In genomic region chr2:118165691-118166090, GRCm38 (mm10) we compare ENCODE assay signal across 21 mouse cellular contexts. TPM values are rescaled to one million over a fixed set of nuclear protein-coding genes. Genes with fewer than 3 reads are reported as not detected.
DNase-seq lines count a peak whose midpoint lies in the region; ATAC-seq lines count a peak whose summit lies in the region.
"Had no signal": no experiment of that assay in that cellular context is flagged by ENCODE, and none has a peak within 500 bp of the region (broad histone marks: within the 10 kb centered on the region; RNA-seq: fewer than 3 reads in every experiment).

No protein-coding gene starts in this region.

- H3K36me3 ChIP-seq in kidney, embryonic 15.5 days: no peaks in the 10 kb centered on the region
- H3K36me3 ChIP-seq in kidney, embryonic 16.5 days (ENCODE audit: insufficient read depth, low read length): no peaks in the 10 kb centered on the region
- no peaks in the 10 kb centered on the region for H3K36me3 ChIP-seq in midbrain, embryonic 11.5 days (ENCODE audit: control insufficient read depth, insufficient read depth, low read length)
- no peaks in the 10 kb centered on the region for H3K36me3 ChIP-seq in midbrain, embryonic 14.5 days (ENCODE audit: control insufficient read depth, insufficient read depth, low read length)
- no peaks in the 10 kb centered on the region for H3K36me3 ChIP-seq in midbrain, embryonic 13.5 days
- H3K36me3 ChIP-seq in midbrain, embryonic 10.5 days: no peaks in the 10 kb centered on the region
- H3K36me3 ChIP-seq: G1E had no signal

- no peaks in the 10 kb centered on the region for H3K9me3 ChIP-seq in kidney, embryonic 15.5 days (replicated peaks)
- H3K9me3 ChIP-seq in kidney, embryonic 16.5 days (ENCODE audit: low read length): peaks cover 3% of the 10 kb centered on the region; the same call in 1 of the 2 replicates
- H3K9me3 ChIP-seq in midbrain, embryonic 11.5 days (ENCODE audit: control insufficient read depth, low read length): no peaks in the 10 kb centered on the region; the same call in 1 of the 2 replicates
- peaks cover 3% of the 10 kb centered on the region; the same call in 1 of the 2 replicates for H3K9me3 ChIP-seq in midbrain, embryonic 14.5 days (ENCODE audit: control insufficient read depth, low read length)
- H3K9me3 ChIP-seq in midbrain, embryonic 13.5 days: no peaks in the 10 kb centered on the region
- peaks cover 5% of the 10 kb centered on the region for H3K9me3 ChIP-seq in midbrain, embryonic 10.5 days (replicated peaks)

- 0 out of 2 replicates have a peak, but pooled peaks have one; percentile 60 for ATAC-seq in kidney, embryonic 15.5 days (replicated peaks; ENCODE audit: low FRiP score)
- 0 out of 2 replicates have a peak, but pooled peaks have one; percentile 46 for ATAC-seq in kidney, embryonic 16.5 days (ENCODE audit: low FRiP score, low TSS enrichment)
- no peak for ATAC-seq in midbrain, embryonic 11.5 days (ENCODE audit: low FRiP score)
- ATAC-seq in midbrain, embryonic 14.5 days (ENCODE audit: low FRiP score, low TSS enrichment): no peak
- ATAC-seq in midbrain, embryonic 13.5 days: peak; percentile 56; the same call in 1 of the 2 replicates
- ATAC-seq: activated CD4-positive, CD25-positive, alpha-beta regulatory T cell, adult 4 months; CD4-positive, CD25-positive, alpha-beta regulatory T cell, adult 4 months; Patski had no signal

- H3K27ac ChIP-seq in kidney, embryonic 15.5 days: no peak overlapping the region
- H3K27ac ChIP-seq in kidney, embryonic 16.5 days (ENCODE audit: low read length): no peak overlapping the region
- no peak overlapping the region for H3K27ac ChIP-seq in midbrain, embryonic 11.5 days (ENCODE audit: low read depth, low read length)
- no peak overlapping the region for H3K27ac ChIP-seq in midbrain, embryonic 14.5 days (replicated peaks; ENCODE audit: low read depth, low read length)
- no peak overlapping the region for H3K27ac ChIP-seq in midbrain, embryonic 13.5 days
- no peak overlapping the region for H3K27ac ChIP-seq in midbrain, embryonic 10.5 days (replicated peaks)

- no peaks in the 10 kb centered on the region for H3K27me3 ChIP-seq in kidney, embryonic 15.5 days
- H3K27me3 ChIP-seq in kidney, embryonic 16.5 days (ENCODE audit: insufficient read depth, low read length): no peaks in the 10 kb centered on the region
- H3K27me3 ChIP-seq in midbrain, embryonic 11.5 days (ENCODE audit: control insufficient read depth, insufficient read depth, low read length): no peaks in the 10 kb centered on the region
- H3K27me3 ChIP-seq in midbrain, embryonic 14.5 days (ENCODE audit: control insufficient read depth, insufficient read depth, low read length): no peaks in the 10 kb centered on the region
- H3K27me3 ChIP-seq in midbrain, embryonic 13.5 days: no peaks in the 10 kb centered on the region
- H3K27me3 ChIP-seq in midbrain, embryonic 10.5 days (ENCODE audit: low read depth, poor library complexity, severe bottlenecking): no peaks in the 10 kb centered on the region
- H3K27me3 ChIP-seq: Patski had no signal

- peaks cover 18% of the 10 kb centered on the region for H3K4me1 ChIP-seq in kidney, embryonic 15.5 days
- peaks cover 11% of the 10 kb centered on the region for H3K4me1 ChIP-seq in kidney, embryonic 16.5 days (ENCODE audit: insufficient read depth, low read length)
- H3K4me1 ChIP-seq in midbrain, embryonic 11.5 days (ENCODE audit: control insufficient read depth, insufficient read depth, low read length): peaks cover 8% of the 10 kb centered on the region; the same call in 1 of the 2 replicates
- H3K4me1 ChIP-seq in midbrain, embryonic 14.5 days (ENCODE audit: control insufficient read depth, insufficient read depth, low read length): no peaks in the 10 kb centered on the region; the same call in 1 of the 2 replicates
- peaks cover 4% of the 10 kb centered on the region for H3K4me1 ChIP-seq in midbrain, embryonic 13.5 days (replicated peaks)
- H3K4me1 ChIP-seq in midbrain, embryonic 10.5 days: peaks cover 52% of the 10 kb centered on the region

- DNase-seq in kidney, postnatal 10 days: no peak
- DNase-seq in kidney, adult 18-20 months: no peak
- DNase-seq in midbrain, embryonic 11.5 days (ENCODE audit: low spot score, missing footprints): peak; percentile 41
- DNase-seq in midbrain, embryonic 14.5 days: no peak
- no peak for DNase-seq in midbrain, embryonic 10.5 days (ENCODE audit: low spot score)
- DNase-seq: adrenal gland, adult 2 months; adrenal gland, adult 8-10 months; adrenal gland, postnatal 10 days; adrenal gland, postnatal 14 days; adrenal gland, postnatal 25 days; adrenal gland, postnatal 36 days; B cell, adult 2 months; cerebellum, adult 11 months; cerebellum, adult 11-12 months had no signal

- H3K4me2 ChIP-seq in kidney, embryonic 15.5 days: no peak overlapping the region
- H3K4me2 ChIP-seq in kidney, embryonic 16.5 days (replicated peaks; ENCODE audit: low read depth, low read length): no peak overlapping the region
- no peak overlapping the region for H3K4me2 ChIP-seq in midbrain, embryonic 11.5 days
- no peak overlapping the region for H3K4me2 ChIP-seq in midbrain, embryonic 14.5 days (ENCODE audit: low read length)
- H3K4me2 ChIP-seq in midbrain, embryonic 13.5 days (replicated peaks): no peak overlapping the region

- no peak overlapping the region for H3K4me3 ChIP-seq in kidney, embryonic 15.5 days (replicated peaks)
- no peak overlapping the region for H3K4me3 ChIP-seq in kidney, embryonic 16.5 days (ENCODE audit: low read length)
- no peak overlapping the region for H3K4me3 ChIP-seq in midbrain, embryonic 11.5 days (ENCODE audit: low read depth, low read length)
- no peak overlapping the region for H3K4me3 ChIP-seq in midbrain, embryonic 14.5 days (replicated peaks; ENCODE audit: low read depth, low read length)
- H3K4me3 ChIP-seq in midbrain, embryonic 13.5 days (replicated peaks): no peak overlapping the region
- H3K4me3 ChIP-seq in midbrain, embryonic 10.5 days: no peak overlapping the region

- no peak overlapping the region for H3K9ac ChIP-seq in kidney, embryonic 15.5 days
- H3K9ac ChIP-seq in kidney, embryonic 16.5 days (replicated peaks; ENCODE audit: low read length): no peak overlapping the region
- no peak overlapping the region for H3K9ac ChIP-seq in midbrain, embryonic 11.5 days (ENCODE audit: low read length)
- H3K9ac ChIP-seq in midbrain, embryonic 14.5 days (replicated peaks; ENCODE audit: low read length): no peak overlapping the region
- H3K9ac ChIP-seq in midbrain, embryonic 13.5 days (replicated peaks): no peak overlapping the region

- WGBS in kidney, embryonic 15.5 days: 89% methylated on average over 2 of the region's 2 CpGs
- 92% methylated on average over 2 of the region's 2 CpGs for WGBS in kidney, embryonic 16.5 days
- 88% methylated on average over 2 of the region's 2 CpGs for WGBS in midbrain, embryonic 11.5 days
- WGBS in midbrain, embryonic 14.5 days: 95% methylated on average over 2 of the region's 2 CpGs
- 89% methylated on average over 2 of the region's 2 CpGs for WGBS in midbrain, embryonic 13.5 days
- WGBS in midbrain, embryonic 10.5 days: 90% methylated on average over 2 of the region's 2 CpGs

RNA-seq across cellular contexts. Expression of gene Thbs1, which starts 54.0 kb away (rescaled TPM):
- polyA plus RNA-seq in kidney, embryonic 15.5 days (2015; fragmentation: Nextera tagmentation; extraction: Ambion mirVana): 35.1 and 38.3 TPM in 2 replicates
- 50.9 and 54.6 TPM in 2 replicates for polyA plus RNA-seq in kidney, embryonic 16.5 days (2015; fragmentation: Nextera tagmentation; extraction: Ambion mirVana)
- 37.4 and 42.0 TPM in 2 replicates for polyA plus RNA-seq in midbrain, embryonic 11.5 days (2014; fragmentation: Nextera tagmentation; extraction: Ambion mirVana)
- 2.8 and 4.0 TPM in 2 replicates for polyA plus RNA-seq in midbrain, embryonic 14.5 days (2014; fragmentation: Nextera tagmentation; extraction: Ambion mirVana)
- polyA plus RNA-seq in midbrain, embryonic 13.5 days (2015; fragmentation: Nextera tagmentation; extraction: Ambion mirVana): 4.3 and 5.1 TPM in 2 replicates
- polyA plus RNA-seq in midbrain, embryonic 10.5 days (2016; fragmentation: Nextera tagmentation; extraction: Ambion mirVana): 25.4 and 35.4 TPM in 2 replicates
- polyA plus RNA-seq: activated CD4-positive, CD25-positive, alpha-beta regulatory T cell, adult 4 months had no signal

Comparison
In these comparisons a context has a peak if more than half of its experiments do, and no peak if none do; other contexts are left out.
1. ATAC-seq: peak in kidney, embryonic 15.5 days (single experiment), kidney, embryonic 16.5 days (single experiment) and midbrain, embryonic 13.5 days (single experiment); none in midbrain, embryonic 11.5 days (single experiment) and midbrain, embryonic 14.5 days (single experiment).